Mouse (Mus musculus) testis, adult 2 months (tissue): ENCODE measurements around the gene Colgalt2.

Experiments used
- CTCF ChIP-seq: fragments of 200-500 bp; IDR thresholded peaks from 2 replicates; pipeline ENCODE4 v1.5.1; 2012; ENCODE audit warnings: low read depth, mild to moderate bottlenecking, inconsistent platforms, low read length, moderate library complexity; ENCODE audit not compliant: control insufficient read depth, insufficient read depth, insufficient replicate concordance
- POLR2A ChIP-seq: fragments of 200-500 bp; IDR thresholded peaks from 2 replicates; pipeline ENCODE4 v1.6.1; 2012; ENCODE audit warnings: low read depth, mild to moderate bottlenecking, inconsistent platforms, low read length, moderate library complexity; ENCODE audit not compliant: control insufficient read depth

GRCm38 (mm10) chr1:152407021-152407946 is 7.7 kb downstream of the Colgalt2 start:
- no peak for TF ChIP-seq CTCF
- no peak for TF ChIP-seq POLR2A
